Mouse (Mus musculus) CH12.LX (cell line): ENCODE results near the gene Vkorc1l1.

ENCODE experiments used
- E2F4 ChIP-seq: IDR thresholded peaks from 2 replicates; pipeline ENCODE4 v1.6.1; 2011; ENCODE audit warnings: low read depth, low read length, improper control_type of control experiment; ENCODE audit not compliant: insufficient replicate concordance
- EP300 ChIP-seq: IDR thresholded peaks from 2 replicates; pipeline ENCODE4 v1.6.1; 2011; ENCODE audit warnings: low read length, improper control_type of control experiment
- HCFC1 ChIP-seq: IDR thresholded peaks from 2 replicates; pipeline ENCODE4 v1.6.1; 2012; ENCODE audit warnings: low read depth, mild to moderate bottlenecking, inconsistent platforms, low read length, improper control_type of control experiment
- POLR2A ChIP-seq: IDR thresholded peaks from 2 replicates; pipeline ENCODE4 v1.6.1; 2011; ENCODE audit warnings: low read depth, mild to moderate bottlenecking, improper control_type of control experiment, low read length
- TBP ChIP-seq: conservative IDR thresholded peaks from 2 replicates; pipeline ENCODE4 v1.6.1; 2011; ENCODE audit warnings: low read depth, low read length, improper control_type of control experiment
- TCF12 ChIP-seq: IDR thresholded peaks from 2 replicates; pipeline ENCODE4 v1.6.1; 2014; ENCODE audit warnings: low read depth, mild to moderate bottlenecking, inconsistent platforms, low read length, improper control_type of control experiment
- ZKSCAN1 ChIP-seq: IDR thresholded peaks from 2 replicates; pipeline ENCODE4 v1.6.1; 2012; ENCODE audit warnings: low read depth, inconsistent platforms, low read length, improper control_type of control experiment, borderline replicate concordance
- ZNF384 ChIP-seq: IDR thresholded peaks from 2 replicates; pipeline ENCODE4 v1.6.1; 2012; ENCODE audit warnings: low read depth, low read length, improper control_type of control experiment, inconsistent platforms

DNA sequence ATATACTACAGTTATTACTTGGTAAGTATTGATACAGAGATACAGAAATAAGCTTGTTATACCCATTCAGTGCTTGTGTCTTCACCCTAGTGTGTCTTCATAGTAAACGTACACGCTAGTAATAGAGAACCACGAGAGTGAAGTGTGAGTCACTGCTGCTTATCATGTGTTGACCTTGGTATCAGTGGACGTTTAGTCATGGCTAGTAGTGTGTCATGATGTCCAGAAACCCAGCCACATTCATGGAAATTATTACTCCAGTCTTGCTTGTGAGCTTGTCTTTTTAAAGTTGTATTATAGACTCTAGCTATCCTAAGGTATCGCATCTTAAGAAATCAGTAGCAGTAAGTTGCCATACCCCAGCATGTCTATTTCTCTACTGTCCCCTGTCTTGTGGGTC is 36.8 kb downstream of the Vkorc1l1 start:
- TF ChIP-seq EP300 (no peak), POLR2A (no peak), TCF12 (no peak), ZNF384 (no peak), E2F4 (no peak), ZKSCAN1 (no peak), HCFC1 (no peak), TBP (no peak)
